Mouse (Mus musculus) brain, embryonic 18.5 days (tissue): ENCODE data around the gene Ceacam11.
"Not testable (repeated sequence)": the region's sequence is repeated elsewhere in the genome, so short reads cannot be mapped to it uniquely, and the experiment has no call there.

Source experiments
- DNase-seq: peaks from one replicate; pipeline ENCODE4 v3.0.0-alpha.2; 2012; ENCODE audit warnings: low read depth, low spot score

Gene Ceacam11

GRCm38 (mm10) chr7:17971824-17972223, at the start of gene Ceacam11:
TSS of gene Ceacam11 (plus strand) at chr7:17972124.
- DNase-seq, result no peak

- DNase-seq, result not testable (repeated sequence)
These were observed 29.2 kb downstream of the Ceacam11 start for GRCm38 (mm10) chr7:18001131-18001530.

GRCm38 (mm10) chr7:18009589-18009988, 37.7 kb downstream of the Ceacam11 start, which contains the start of gene Ceacam13:
TSS of gene Ceacam13 (plus strand) at chr7:18009889.
- no peak for DNase-seq
